Mouse (Mus musculus) inflammation-experienced regulatory T-cells, adult 6 months (primary cell): ENCODE measurements around the gene Plcxd2. TPM values are rescaled to one million over a fixed set of nuclear protein-coding genes. Genes with fewer than 3 reads are reported as not detected.

Source experiments
- ATAC-seq: one replicate; pipeline ENCODE4 v1.8.0; 2017
- polyA plus RNA-seq, 3 experiments: library from polyadenylated mRNA; unstranded; fragments of 100-300 nt; shearing (Covaris generic); gene quantifications; one replicate each; pipeline ENCODE4 v1.2.1; 2017

Plcxd2 gene
- polyA plus RNA-seq, 3 experiments from 2014 or later, result 2.6 to 6.1 (median 5.4) TPM

DNA sequence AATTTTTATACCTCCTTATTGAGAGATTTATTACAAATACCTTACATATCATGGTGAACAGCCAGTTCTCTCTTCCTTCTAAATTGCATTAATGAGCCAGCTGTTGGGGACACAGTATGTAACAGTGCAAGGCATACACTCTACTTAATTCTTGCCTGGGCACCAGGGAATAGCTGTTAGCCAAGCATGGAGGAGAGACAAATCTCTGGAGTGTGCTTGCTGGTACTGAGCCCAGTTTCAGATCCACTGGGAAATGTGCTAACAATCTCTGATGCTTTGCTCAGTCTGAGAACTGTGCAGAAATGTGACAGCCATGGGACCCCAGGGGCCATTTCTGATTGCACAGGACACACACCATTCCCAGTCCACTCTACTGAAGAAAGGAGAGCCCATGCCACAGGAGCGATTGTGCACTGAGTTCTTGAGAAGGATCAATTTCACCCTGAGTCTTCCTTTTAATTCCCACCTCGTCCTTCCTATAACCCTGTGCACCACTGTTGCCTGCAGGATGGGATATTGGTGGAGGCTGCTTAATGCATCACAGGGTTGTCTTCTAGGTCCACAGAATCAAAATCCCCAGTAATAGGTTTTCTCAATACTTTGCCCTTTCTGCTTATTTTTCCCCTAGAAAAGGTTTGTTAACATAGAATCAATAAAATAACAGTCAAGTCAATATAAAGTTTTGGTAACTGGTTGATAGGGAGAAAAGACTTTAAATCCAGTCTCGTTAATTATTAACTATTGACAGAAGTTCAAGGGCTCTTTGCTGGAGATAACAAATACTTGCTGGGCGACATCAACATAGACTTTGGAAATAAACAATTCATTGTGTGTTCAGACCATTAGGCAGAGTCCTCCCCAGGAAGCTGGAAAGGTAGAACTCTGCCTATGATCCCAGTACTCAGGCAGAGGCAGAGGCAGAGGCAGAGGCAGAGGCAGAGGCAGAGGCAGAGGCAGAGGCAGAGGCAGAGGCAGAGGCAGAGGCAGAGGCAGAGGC, 25.1 kb downstream of the Plcxd2 start:
- ATAC-seq, result no peak

DNA sequence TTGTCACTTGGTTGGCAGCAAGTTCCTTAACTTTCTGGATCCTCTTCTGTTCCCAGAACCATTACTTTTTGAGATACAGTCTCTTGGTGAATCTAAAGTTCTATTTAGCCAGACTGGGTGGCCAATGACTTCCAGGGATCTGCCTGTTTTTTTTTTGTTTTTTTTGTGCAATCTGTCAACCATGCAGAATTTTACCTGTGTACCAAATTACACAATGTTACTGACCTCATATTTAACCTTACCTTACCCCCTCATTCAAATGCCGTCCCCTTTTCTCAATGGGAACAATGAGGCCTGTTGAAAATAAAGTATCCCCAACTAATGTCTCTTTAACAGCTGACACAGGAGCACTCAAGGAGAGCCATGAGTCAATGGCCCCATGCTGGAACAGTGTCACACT, 33.8 kb downstream of the Plcxd2 start:
- no peak for ATAC-seq

DNA sequence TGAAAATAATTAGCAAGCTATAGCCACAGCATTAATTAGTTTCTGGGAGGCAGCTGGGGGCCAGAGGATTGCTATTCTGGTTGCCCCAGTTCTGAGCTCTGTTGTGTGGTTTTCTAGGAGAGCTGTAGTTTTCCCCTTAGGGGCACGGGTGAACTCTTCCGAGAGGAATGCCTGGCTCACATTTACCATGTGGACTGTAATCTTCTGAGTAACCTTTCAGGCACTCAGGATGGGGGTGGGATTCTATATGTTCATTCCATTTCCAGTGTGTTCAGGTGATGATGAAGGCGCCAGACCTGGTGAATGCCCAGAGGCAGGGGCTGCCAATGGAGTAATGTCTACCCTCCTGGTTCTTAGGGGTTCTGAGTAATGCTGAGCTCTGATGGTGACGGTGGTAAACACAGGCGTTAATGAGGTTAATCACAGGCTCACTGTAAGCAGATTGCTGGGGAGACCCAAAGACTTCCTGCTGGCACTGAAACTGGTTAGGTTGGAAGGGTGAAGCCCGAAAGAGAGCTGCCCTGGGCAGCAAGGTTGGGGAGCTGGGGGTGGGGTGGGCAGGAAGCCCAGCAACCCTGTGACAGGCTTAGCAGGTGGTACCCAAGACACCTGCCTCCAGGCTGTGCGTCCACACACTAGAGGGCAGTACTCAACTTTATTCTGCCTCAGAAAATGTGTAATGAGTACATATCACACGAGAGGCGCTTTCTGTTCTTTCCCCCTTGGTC, 35.9 kb downstream of the Plcxd2 start:
- ATAC-seq, result no peak

DNA sequence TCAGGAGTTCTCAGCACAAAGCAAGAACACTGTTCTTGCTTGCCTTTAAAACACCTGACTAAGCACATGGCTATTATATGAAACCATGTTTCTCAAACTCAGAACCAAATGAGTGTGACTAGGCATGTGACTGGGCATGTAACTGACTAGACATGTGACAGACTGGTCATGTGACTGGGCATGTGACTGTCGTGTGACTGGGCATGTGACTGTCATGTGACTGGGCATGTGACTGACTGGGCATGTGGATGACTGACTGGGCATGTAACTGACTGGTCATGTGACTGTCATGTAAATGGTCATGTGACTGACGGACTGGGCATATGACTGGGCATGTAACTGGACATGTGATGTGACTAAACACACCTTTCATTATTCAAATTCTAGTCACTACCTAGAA, 39.8 kb downstream of the Plcxd2 start:
- ATAC-seq, result no peak

DNA sequence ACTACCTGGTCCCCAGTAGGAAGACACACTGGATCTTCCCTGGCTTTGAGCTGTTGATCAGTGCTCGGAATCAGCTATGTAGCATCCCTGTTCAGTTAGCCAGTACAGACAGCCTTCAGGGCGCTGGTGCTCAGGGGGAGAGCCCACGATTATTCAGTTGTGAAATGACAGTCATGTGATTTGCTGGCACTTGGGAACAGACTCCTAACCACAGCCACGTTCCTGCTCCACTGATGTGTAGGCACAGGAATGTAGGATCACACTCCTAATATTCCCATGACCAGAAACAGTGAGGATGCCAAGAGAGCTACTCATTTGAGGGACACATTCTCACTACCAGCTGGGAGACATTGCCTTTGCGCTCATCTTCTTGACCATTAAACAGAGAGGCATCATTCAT, 41.3 kb downstream of the Plcxd2 start:
- no peak for ATAC-seq

DNA sequence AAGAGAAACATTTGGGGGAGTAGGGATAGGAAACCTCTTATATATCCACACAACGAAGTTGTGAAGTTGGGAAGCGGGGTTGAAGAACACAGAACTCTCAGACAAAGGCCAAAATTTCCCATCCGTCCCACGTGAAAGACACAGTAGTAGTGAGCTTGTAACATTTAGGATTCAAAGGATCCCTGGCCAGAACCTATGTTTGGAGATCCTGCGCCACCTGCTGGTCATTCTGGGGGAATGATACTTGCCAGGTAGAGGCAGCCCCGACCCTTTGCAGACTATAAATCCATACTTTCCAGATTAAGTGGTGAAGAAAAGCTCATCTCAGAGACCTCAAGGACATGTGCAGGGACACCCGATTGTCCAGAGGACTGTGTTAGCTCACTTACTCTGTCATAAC, 42.5 kb downstream of the Plcxd2 start:
- ATAC-seq, result peak; percentile 85

DNA sequence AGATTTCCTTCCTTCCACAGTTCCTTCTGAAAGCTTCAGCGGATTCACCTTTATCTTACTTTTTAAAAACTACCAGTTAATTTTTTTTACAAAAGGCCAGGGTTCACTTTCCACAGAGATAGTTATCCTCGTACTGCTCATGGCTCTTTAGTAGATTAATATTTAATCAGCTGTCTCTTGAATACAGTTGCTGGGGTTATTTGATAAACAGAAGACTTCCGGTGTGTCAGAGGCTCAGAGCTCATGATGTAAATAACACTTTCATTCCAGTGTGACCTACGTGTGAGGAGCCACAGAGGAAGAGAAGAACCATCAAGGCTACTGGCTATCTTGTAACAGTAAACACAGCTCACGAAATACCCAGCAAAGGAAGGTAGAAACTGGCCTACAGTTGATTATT, 43.4 kb downstream of the Plcxd2 start:
- ATAC-seq, result no peak

DNA sequence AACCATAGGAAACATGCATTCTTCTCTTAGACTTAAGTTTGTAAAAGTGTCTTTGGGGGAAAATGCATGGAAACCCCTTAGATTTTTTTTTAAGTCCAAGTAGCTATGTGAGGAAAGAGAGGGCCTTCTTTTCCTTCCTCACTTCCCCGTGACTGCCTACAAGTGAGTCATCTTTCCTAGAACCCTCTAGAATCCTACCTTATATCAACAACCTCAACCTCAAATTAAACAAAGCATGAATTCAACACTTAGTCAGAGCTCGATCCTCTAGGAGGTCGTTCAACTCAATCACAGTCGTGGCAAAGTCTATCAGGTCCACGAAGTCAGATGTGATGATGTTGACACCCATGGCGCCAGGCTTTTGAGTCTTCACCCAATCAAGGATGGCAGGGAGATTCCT, 45.2 kb downstream of the Plcxd2 start:
- no peak for ATAC-seq

DNA sequence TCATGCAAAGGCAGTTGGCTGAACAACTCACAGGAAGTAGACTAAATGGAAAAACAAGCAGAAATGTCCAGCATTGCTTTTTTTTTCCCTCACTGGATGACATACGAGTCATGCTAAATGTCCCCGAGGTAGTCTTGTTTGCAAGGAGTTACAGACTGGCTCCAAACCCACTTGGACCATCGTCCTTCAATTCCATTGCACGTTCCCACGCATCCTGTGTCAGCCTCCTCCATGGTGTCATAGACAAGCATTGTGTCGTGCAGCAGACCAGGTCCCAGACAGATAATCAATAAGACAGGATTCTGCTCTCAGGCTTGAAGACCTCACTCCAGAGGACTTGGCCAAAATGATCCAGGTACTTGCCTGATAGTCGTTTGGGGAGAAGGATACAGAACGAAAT, 46.2 kb downstream of the Plcxd2 start:
- no peak for ATAC-seq

DNA sequence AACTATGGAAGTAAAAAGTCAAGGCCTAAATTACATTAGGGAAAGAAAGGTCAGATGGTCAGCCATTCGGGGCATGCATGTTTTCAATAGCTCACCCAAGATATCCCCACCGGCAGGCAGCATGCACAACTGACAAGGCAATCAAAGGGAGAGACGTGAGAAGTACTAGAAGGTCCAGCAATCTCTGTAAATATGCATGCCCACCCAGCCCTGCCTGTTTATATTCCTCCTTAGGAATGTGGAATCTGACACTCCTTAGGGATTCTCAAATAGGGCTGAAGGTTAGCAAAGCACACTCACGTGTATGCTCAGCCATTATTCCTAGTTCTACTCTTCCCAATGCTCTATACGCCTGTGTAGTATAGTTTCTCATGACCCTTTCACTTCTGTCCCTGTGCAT, 46.9 kb downstream of the Plcxd2 start:
- ATAC-seq, result no peak

DNA sequence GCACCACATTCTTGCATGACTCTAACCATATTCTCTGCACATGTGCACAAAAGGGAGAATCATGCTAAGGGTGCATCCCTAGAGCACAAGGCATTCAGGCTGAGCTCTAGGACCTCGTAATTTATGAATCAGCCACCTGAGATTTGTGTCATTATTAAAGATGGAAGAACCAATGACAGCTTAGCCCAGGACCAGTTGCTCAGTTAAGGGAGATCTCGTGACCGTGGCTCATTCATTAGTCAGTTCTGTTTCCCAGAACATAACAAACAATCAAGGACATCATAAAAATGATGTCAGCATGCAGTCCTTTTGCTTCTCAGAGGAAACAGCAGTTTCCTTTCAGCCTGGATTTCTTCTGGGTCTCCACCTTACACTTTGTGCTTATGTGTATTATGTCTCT, 49.0 kb downstream of the Plcxd2 start:
- no peak for ATAC-seq

DNA sequence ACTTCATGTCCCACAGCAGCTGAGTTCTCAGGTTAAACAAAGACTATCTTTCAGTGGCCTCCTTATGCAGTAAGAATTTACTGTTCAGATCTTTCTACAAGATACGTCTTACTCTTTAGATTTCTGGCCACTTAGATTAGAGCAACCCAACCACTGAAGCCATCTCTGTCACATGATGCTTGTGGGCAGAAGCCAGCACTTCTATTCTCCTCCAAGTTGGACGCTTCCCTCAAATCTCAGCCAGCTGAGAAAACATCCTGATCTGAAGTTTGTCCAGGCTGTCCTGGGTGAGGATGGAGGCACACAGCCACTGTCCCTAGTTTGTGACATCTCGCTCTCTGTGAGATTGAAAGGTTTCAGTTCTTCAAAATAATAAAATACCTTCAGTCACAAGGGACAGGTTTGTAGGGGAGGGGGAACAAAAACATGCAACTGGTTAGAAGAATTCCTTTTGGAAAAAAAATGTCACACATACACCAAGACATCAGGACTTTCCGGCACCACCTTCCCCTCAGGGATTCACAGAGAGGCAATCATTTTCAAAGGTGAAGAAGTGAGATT, 53.5 kb downstream of the Plcxd2 start:
- no peak for ATAC-seq

DNA sequence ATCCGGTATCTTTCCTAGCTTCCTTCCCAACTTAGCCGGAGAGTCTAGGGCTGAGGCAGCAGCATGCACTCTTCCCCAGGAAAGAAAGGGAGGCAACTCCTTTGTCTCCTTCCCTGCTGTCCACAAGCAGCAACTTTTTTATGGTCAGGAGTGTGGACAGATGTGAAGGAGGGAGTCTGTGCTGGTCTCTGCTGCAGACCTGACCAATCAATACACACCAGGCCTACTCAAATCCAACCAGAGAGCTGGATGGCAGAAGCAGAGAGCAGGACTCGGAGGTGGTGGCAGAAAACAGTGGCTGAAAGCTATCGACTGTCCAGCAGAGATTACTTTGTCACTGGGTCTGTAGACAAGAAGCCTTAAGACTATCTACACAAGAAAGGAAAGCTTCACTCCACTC, 56.6 kb downstream of the Plcxd2 start, which contains the start of gene Phldb2:
Gene Phldb2 (minus strand): TSS at position 205 of the 400 bp plus-strand sequence.
- no peak for ATAC-seq

DNA sequence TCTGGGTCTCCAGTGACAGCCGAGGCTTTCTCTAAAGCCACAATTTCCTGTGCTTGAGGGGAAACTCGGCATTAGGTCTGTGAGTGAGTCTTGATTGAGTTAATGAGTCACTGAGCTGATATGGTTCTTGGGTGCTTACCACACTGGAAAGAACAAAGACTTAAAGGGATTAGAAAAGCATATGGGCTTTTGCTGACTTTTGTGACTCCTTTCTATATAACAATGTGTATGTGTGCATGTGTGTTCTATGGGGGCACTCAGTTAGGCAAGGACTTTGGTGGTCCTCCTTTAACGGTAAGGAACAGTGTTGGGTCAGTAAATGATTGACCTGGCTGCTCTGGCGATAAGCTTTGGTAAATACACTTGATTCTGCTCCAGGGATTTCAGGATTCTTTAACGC, 57.5 kb downstream of the Plcxd2 start:
- peak; percentile 83 for ATAC-seq

DNA sequence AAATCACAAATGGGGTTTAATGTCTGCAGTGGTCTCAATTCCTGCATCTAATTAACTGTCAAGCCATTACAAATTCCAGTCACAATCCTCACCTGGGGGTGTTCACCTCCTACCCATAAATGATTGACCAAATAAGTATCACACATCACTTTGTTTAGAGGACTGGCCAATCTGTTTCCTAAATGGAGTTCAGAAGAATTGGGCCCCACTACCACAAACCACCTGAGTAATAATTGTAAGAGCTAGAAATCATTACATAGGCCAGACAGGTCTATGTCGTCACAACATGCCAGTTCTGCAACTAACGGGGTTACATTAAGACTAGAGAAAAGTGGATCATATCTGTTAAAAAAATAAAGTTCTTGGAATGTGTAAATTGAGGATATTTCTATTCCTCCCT, 58.0 kb downstream of the Plcxd2 start:
- ATAC-seq, result peak; percentile 26

DNA sequence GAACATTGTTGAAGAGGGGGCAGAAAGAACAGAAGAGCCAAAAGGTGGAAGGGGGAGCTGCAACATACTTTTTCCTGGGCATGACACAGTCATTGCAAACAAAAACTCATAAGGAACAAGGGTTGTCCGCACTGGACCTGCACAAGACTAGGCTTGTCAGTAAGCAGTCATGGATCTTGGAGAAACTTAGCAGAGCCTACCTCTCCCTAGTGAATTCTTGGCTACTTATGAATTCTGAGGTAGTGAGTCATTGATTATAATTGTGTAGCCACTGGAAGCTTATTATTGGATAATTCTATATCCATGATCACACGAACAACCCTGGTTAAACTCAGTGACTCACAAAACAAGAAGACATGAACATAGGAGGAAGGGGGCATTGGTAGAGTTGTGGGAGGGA, 63.7 kb downstream of the Plcxd2 start:
- ATAC-seq, result no peak

DNA sequence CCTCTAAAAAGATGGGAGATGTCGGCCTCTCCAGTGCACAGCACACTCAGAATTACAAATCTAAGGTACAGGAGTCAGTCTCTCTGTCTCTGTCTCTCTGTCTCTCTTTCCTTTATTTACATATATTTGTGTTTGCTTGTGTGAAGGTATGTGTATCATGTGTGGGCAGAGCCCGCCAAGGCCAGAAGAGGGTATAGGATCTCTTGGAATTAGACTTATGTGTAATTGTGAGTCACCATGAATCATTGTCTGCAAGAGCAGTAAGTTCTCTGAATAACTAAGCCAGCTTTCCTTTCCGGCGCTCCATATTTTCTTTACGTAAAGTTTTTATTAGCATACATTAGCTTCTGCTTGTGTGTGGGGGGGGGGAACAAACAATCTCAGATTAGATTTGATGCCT, 64.4 kb downstream of the Plcxd2 start:
- no peak for ATAC-seq

DNA sequence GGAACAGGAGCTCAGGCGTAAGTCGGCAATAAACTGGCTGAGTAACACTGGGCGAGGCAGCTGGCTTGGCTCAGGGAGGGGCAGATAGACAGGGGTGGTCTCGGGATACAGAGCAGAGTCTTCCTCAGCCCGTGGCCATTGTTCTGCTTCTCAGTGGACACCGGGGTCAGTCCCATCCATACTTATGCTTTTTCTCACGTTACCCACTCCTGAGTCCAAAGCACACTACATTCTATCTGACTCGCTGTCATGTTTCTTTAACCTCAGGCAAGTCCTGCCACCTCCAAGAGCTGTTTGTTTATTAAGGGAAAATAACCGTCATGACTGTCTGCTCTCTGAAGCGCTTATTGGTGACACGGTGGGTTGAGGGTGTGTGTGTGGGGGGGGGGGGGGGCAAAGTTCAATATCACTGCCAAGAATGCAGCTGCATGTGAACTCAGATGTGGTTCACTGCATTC, 64.8 kb downstream of the Plcxd2 start:
- ATAC-seq, result no peak

DNA sequence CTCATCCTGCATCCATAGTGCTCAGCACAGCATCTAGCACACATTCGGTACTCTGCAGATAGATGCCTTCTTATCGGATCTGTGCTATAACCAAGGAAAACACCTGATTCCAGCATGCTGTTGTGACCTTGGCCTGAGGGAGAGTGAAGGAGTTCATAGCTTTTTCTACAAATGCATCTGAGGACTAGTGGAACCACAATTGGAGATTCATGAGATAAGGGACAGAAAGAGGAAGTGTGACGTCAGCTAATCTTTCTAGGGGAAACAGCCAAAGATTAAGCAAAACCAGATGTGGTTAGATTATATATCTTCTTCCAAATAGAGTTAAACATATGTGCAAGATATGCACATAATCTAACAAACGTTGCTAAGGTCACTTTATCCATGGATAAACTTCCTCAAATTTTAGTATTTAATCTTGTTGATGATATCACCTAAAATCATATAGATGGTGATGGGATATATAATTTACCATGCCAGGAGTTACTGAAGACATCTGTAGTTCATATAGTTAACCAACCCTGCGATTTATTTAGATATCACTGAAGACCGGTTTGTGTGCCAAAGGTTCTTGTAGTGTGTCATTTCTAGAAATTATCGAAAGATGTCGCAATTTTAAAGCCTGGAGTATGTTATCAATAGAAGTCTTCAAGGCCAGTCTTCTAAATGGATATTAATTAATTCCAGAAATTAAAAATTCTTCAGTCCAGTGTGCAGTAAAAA, 67.7 kb downstream of the Plcxd2 start:
- peak; percentile 97 for ATAC-seq

DNA sequence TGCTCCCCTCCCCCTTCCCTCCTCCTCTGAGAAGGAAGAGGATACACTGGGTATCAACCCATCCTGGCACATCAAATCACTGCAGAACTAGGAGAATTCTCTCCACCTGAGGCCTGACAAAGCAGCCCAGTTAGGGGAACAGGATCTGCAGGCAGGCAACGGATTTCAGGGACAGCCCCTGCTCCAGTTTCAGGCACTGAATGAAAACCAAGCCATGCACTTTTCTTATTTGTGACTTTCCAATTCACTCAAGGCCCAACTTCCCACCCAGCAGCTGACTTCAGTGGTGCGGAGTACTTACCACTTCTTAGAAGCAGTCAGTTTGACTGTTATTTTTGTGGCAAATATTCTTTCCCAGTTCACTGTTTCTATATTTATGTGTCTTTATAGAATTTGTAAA, 69.3 kb downstream of the Plcxd2 start:
- no peak for ATAC-seq

DNA sequence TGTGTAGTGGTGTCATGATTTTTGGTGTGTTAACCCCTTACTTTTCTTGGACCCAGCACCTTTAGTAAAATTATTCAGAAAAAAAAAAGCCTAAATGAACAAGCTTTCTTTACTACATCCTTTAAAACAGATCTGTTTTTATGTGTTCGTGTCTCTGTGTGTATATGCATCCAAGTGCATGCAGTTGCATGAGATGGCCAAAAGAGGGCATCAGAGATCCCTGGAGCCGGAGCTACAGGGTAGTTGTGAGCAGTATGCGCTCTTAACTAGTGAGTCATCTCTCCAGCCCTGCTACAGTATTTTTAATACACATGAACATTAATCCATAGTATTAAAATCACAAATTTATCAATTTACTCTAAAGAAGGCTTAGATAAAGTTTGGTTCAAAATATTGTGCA, 70.6 kb downstream of the Plcxd2 start:
- ATAC-seq, result no peak

DNA sequence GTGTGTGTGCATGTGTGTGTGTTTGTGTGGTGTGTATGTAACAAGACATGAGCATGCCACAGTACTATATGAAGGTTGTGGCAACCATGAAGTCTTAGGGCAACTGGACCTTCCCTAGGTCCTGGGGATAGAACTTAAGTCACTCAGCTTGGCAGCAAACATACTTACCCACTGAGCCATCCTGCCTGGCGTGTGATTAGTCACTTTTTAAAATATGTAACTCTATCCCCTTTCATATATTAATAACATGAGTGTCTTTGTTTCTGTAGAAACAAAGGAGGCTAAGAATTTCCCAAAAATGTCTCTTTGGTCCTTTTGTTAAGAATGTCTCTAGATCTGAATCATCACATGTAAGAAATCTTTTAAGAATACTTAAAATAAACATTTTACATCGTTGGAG, 72.6 kb downstream of the Plcxd2 start:
- ATAC-seq, result no peak

DNA sequence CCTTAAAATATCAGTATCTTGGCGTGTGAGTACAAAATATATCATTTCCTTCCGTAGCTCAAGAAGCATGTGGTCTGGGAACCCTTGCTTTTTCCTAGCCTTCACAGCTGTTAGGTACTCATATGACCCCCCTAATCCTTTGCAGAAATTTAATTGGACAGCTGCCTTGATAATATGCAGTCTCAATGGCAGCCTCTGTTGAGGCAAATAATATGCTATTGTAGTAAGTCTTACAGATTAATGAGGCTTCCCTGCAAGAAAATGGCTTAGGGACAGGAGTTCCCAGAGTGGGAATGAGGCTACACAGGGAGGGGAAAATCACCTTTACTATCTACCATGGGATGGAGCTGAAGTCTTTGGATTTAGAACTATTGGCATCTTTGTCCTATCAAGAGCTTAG, 73.5 kb downstream of the Plcxd2 start:
- ATAC-seq, result no peak
